Mouse (Mus musculus) retina, embryonic 14.5 days (tissue): ENCODE measurements around the gene Nrros.

Source experiments
- DNase-seq: peaks from one replicate; pipeline ENCODE4 v3.0.0-alpha.2; 2015; ENCODE audit warnings: low spot score

Nrros gene

GRCm38 (mm10) chr16:32160742-32161323, 4.6 kb downstream of the Nrros start:
- no peak for DNase-seq

GRCm38 (mm10) chr16:32158966-32159365, 6.4 kb downstream of the Nrros start:
- no peak for DNase-seq

GRCm38 (mm10) chr16:32157369-32157768, 8.0 kb downstream of the Nrros start:
- DNase-seq = no peak

GRCm38 (mm10) chr16:32156719-32157118, 8.7 kb downstream of the Nrros start:
- DNase-seq = no peak

GRCm38 (mm10) chr16:32154437-32154836, 11.0 kb downstream of the Nrros start:
- DNase-seq = no peak

- DNase-seq = no peak
Measured at GRCm38 (mm10) chr16:32153976-32154375, 11.4 kb downstream of the Nrros start.

GRCm38 (mm10) chr16:32147589-32148207, 17.7 kb downstream of the Nrros start:
- no peak for DNase-seq

GRCm38 (mm10) chr16:32144592-32144991, 20.8 kb downstream of the Nrros start:
- DNase-seq = no peak

GRCm38 (mm10) chr16:32143766-32144165, 21.6 kb downstream of the Nrros start:
- DNase-seq = no peak

- no peak for DNase-seq
Measured at GRCm38 (mm10) chr16:32138954-32139353, 26.4 kb downstream of the Nrros start.

- no peak for DNase-seq
Measured at GRCm38 (mm10) chr16:32135842-32136357, 29.5 kb downstream of the Nrros start.

GRCm38 (mm10) chr16:32133148-32133547, 32.2 kb downstream of the Nrros start:
- DNase-seq = no peak

- no peak for DNase-seq
Measured at GRCm38 (mm10) chr16:32130190-32130826, 35.1 kb downstream of the Nrros start.

- no peak for DNase-seq
Measured at GRCm38 (mm10) chr16:32129449-32130189, 35.8 kb downstream of the Nrros start.

GRCm38 (mm10) chr16:32127046-32127445, 38.3 kb downstream of the Nrros start:
- DNase-seq = no peak

- no peak for DNase-seq
Measured at GRCm38 (mm10) chr16:32125364-32125763, 40.0 kb downstream of the Nrros start.

GRCm38 (mm10) chr16:32124444-32125335, 40.7 kb downstream of the Nrros start:
- no peak for DNase-seq

GRCm38 (mm10) chr16:32124020-32124419, 41.4 kb downstream of the Nrros start:
- no peak for DNase-seq

GRCm38 (mm10) chr16:32120454-32120853, 44.9 kb downstream of the Nrros start:
- DNase-seq = no peak

- no peak for DNase-seq
Measured at GRCm38 (mm10) chr16:32116186-32116585, 49.2 kb downstream of the Nrros start.

- no peak for DNase-seq
Measured at GRCm38 (mm10) chr16:32115781-32116180, 49.6 kb downstream of the Nrros start.
